Mouse (Mus musculus): Measurements from ENCODE around the gene Clec1b. TPM values are rescaled to one million over a fixed set of nuclear protein-coding genes. Genes with fewer than 3 reads are reported as not detected.

The Clec1b gene
- polyA plus RNA-seq, 1 experiment from 2014 or later, result 0.71 TPM

GRCm38 (mm10) chr6:129451411-129452039 is 54.4 kb downstream of the Clec1b start, which contains the start of gene Clec1a:
TSS of gene Clec1a (minus strand) at chr6:129452000.
- no peak within 1 kb of the TSS; the same call in 1 of the 2 replicates for H3K27ac ChIP-seq (ENCODE audit: low read length)
- no peak for ATAC-seq (ENCODE audit: insufficient number of reproducible peaks, insufficient read depth, low FRiP score, low read depth)
- peak within 1 kb of the TSS; percentile 1; the same call in 1 of the 2 replicates for H3K4me3 ChIP-seq (ENCODE audit: low read depth, low read length)
- H3K4me2 ChIP-seq (replicated peaks; ENCODE audit: low read depth, low read length), result no peak within 1 kb of the TSS
- H3K36me3 ChIP-seq (ENCODE audit: control insufficient read depth, insufficient read depth, low read length), result no peaks in the 10 kb centered on the region
- H3K9me3 ChIP-seq (ENCODE audit: control insufficient read depth, low read depth, low read length), result no peaks in the 10 kb centered on the region
- H3K9ac ChIP-seq (replicated peaks; ENCODE audit: low read depth, low read length), result no peak within 1 kb of the TSS
- WGBS, result 57% methylated on average over 13 of the region's 13 CpGs
- no peaks in the 10 kb centered on the region for H3K4me1 ChIP-seq (ENCODE audit: control insufficient read depth, insufficient read depth, low read length)
- no peaks in the 10 kb centered on the region for H3K27me3 ChIP-seq (ENCODE audit: control insufficient read depth, insufficient read depth, low read length)

Other genes with a start within 250 kb of the Clec1b start
- gene Clec2d, start 216.7 kb upstream of the Clec1b start, polyA plus RNA-seq (2014; fragmentation: Nextera tagmentation; extraction: Ambion mirVana), result 0.56 and 0.68 TPM in 2 replicates
- gene Cd69, start 121.9 kb upstream of the Clec1b start, polyA plus RNA-seq (2014; fragmentation: Nextera tagmentation; extraction: Ambion mirVana), result 0.17 and 0.20 TPM in 2 replicates
- gene 4922502D21Rik, start 65.5 kb upstream of the Clec1b start, polyA plus RNA-seq (2014; fragmentation: Nextera tagmentation; extraction: Ambion mirVana), result not detected in 2 replicates
- gene Clec12a, start 54.6 kb upstream of the Clec1b start, polyA plus RNA-seq (2014; fragmentation: Nextera tagmentation; extraction: Ambion mirVana), result 1.0 and 1.8 TPM in 2 replicates
- not detected in 2 replicates for gene Clec12b, start 11.4 kb upstream of the Clec1b start, polyA plus RNA-seq (2014; fragmentation: Nextera tagmentation; extraction: Ambion mirVana)
- 0.19 and 0.46 TPM in 2 replicates for gene Clec9a, start 11.6 kb downstream of the Clec1b start, polyA plus RNA-seq (2014; fragmentation: Nextera tagmentation; extraction: Ambion mirVana)
- gene Clec1a, start 54.7 kb downstream of the Clec1b start, polyA plus RNA-seq (2014; fragmentation: Nextera tagmentation; extraction: Ambion mirVana), result 3.1 and 3.3 TPM in 2 replicates
- not detected in 2 replicates for gene Olr1, start 109.9 kb downstream of the Clec1b start, polyA plus RNA-seq (2014; fragmentation: Nextera tagmentation; extraction: Ambion mirVana)
- gene Tmem52b, start 115.3 kb downstream of the Clec1b start, polyA plus RNA-seq (2014; fragmentation: Nextera tagmentation; extraction: Ambion mirVana), result not detected in 2 replicates
- gene Gabarapl1, start 135.9 kb downstream of the Clec1b start, polyA plus RNA-seq (2014; fragmentation: Nextera tagmentation; extraction: Ambion mirVana), result 13.2 and 15.6 TPM in 2 replicates
- gene Klre1, start 180.6 kb downstream of the Clec1b start, polyA plus RNA-seq (2014; fragmentation: Nextera tagmentation; extraction: Ambion mirVana), result not detected in 2 replicates
- gene Klrd1, start 194.5 kb downstream of the Clec1b start, polyA plus RNA-seq (2014; fragmentation: Nextera tagmentation; extraction: Ambion mirVana), result 0.29 and 0.69 TPM in 2 replicates
- 0.12 TPM in 1 of 2 replicates, not detected in the other for gene Klrk1, start 226.6 kb downstream of the Clec1b start, polyA plus RNA-seq (2014; fragmentation: Nextera tagmentation; extraction: Ambion mirVana)
- not detected in 2 replicates for gene Klrc3, start 246.0 kb downstream of the Clec1b start, polyA plus RNA-seq (2014; fragmentation: Nextera tagmentation; extraction: Ambion mirVana)